Mouse (Mus musculus) bone marrow macrophage, adult 2 months (primary cell): ENCODE measurements around the gene Kif27. TPM values are rescaled to one million over a fixed set of nuclear protein-coding genes. Genes with fewer than 3 reads are reported as not detected.

Experiments
- H3K27ac ChIP-seq: 2 replicates; pipeline ENCODE4 v1.5.1; 2012; ENCODE audit warnings: low read depth, low read length; ENCODE audit not compliant: insufficient read depth
- H3K4me1 ChIP-seq: 2 replicates; pipeline ENCODE4 v1.6.1; 2012; ENCODE audit warnings: low read length; ENCODE audit not compliant: control insufficient read depth, insufficient read depth
- H3K4me3 ChIP-seq: 2 replicates; pipeline ENCODE4 v1.5.1; 2012; ENCODE audit warnings: mild to moderate bottlenecking, low read length, moderate library complexity; ENCODE audit not compliant: insufficient read depth
- CTCF ChIP-seq: IDR thresholded peaks from 2 replicates; pipeline ENCODE4 v1.5.1; 2012; ENCODE audit warnings: low read depth, mild to moderate bottlenecking, low read length, moderate library complexity
- POLR2A ChIP-seq: IDR thresholded peaks from 2 replicates; pipeline ENCODE4 v1.6.1; 2012; ENCODE audit warnings: mild to moderate bottlenecking, low read depth, low read length, borderline replicate concordance
- polyA plus RNA-seq: library from polyadenylated mRNA; stranded (reverse); fragments of >200 nt; gene quantifications from 2 replicates; pipeline ENCODE4 v1.2.4, GENCODE M21; 2012; ENCODE audit not compliant: missing spikeins, insufficient read depth, insufficient read length

Gene Kif27
- polyA plus RNA-seq, 1 experiment = not detected

DNA sequence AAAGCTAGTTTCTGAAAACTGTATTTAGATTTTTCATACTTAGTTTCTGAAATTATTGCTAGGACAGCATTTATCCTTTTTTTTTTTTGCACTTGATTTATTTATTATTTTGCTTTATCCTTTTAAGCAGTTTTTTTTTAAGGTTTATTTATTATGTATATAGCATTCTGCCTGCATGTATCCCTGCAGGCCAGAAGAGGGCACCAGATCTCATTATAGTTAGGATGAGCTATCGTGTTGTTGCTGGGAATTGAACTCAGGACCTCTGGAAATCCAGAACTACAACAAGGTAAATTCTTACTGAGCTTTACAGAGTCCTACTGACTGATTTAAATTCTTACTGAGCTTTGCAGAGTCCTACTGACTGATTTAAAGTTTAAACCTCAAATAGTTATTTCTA, 105.7 kb downstream of the Kif27 start:
- Histone ChIP-seq H3K27ac (no peak overlapping the region), H3K4me3 (no peak overlapping the region), H3K4me1 (no peaks in the 10 kb centered on the region)
- no peak for TF ChIP-seq CTCF
- TF ChIP-seq POLR2A = no peak

DNA sequence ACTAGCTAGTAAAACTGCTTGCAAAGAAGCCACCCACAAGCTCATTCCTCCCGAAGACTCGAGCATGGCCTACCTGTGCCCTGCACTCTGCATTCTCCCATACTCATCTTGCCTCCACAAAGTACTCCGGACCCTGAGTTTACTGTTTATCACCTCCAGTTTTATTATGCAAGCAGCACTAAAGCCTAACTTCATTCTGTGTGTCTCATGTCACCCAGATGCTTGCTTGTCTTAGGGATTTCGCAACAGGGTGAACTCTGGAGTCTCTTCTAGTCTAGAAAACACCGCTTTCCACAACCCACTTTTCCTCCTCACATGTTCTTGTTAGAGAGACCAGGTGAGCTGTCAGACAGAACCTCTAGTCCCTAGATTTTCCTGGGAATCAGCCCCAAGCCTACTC, 110.0 kb downstream of the Kif27 start:
- Histone ChIP-seq H3K27ac (no peak overlapping the region), H3K4me3 (no peak overlapping the region), H3K4me1 (no peaks in the 10 kb centered on the region)
- TF ChIP-seq CTCF (no peak), POLR2A (no peak)

Other genes with a start within 250 kb of the Kif27 start
- gene Klhl3, start 245.5 kb downstream of the Kif27 start, polyA plus RNA-seq = 0.44 and 0.79 TPM in 2 replicates
- 76.2 and 80.8 TPM in 2 replicates for gene Hnrnpa0, start 230.6 kb downstream of the Kif27 start, polyA plus RNA-seq
- gene Idnk, start 201.5 kb downstream of the Kif27 start, polyA plus RNA-seq = 45.7 and 49.4 TPM in 2 replicates
- gene Ubqln1, start 143.5 kb downstream of the Kif27 start, polyA plus RNA-seq = 56.9 and 59.9 TPM in 2 replicates
- gene Gkap1, start 83.4 kb downstream of the Kif27 start, polyA plus RNA-seq = 28.5 and 31.5 TPM in 2 replicates
- gene 2210016F16Rik, start 26.1 kb upstream of the Kif27 start, polyA plus RNA-seq = 19.7 and 20.6 TPM in 2 replicates
- 25.1 and 25.4 TPM in 2 replicates for gene Rmi1, start 43.1 kb upstream of the Kif27 start, polyA plus RNA-seq
- gene Hnrnpk, start 44.2 kb upstream of the Kif27 start, polyA plus RNA-seq = 846 and 879 TPM in 2 replicates